Mouse (Mus musculus) right cerebral cortex, postnatal 14 days (tissue): ENCODE results near the gene Hsd17b3.

ENCODE experiments used
- DNase-seq: peaks from one replicate; pipeline ENCODE4 v3.0.0; 2022

The Hsd17b3 gene

GRCm38 (mm10) chr13:64089130-64089529 lies at the start of gene Hsd17b3:
TSS of gene Hsd17b3 (minus strand) at chr13:64089230.
- DNase-seq: no peak

GRCm38 (mm10) chr13:64129616-64130375 lies 40.8 kb upstream of the Hsd17b3 start:
- peak; percentile 14 for DNase-seq

- DNase-seq: peak; percentile 17
Measured at GRCm38 (mm10) chr13:64128858-64129615, 40.0 kb upstream of the Hsd17b3 start, which contains the start of gene Slc35d2. TSS of gene Slc35d2 (minus strand) at chr13:64129368.

GRCm38 (mm10) chr13:64126316-64126715 lies 37.3 kb upstream of the Hsd17b3 start:
- no peak for DNase-seq

GRCm38 (mm10) chr13:64124886-64125285 lies 35.9 kb upstream of the Hsd17b3 start:
- DNase-seq: no peak

- no peak for DNase-seq
Measured at GRCm38 (mm10) chr13:64123491-64124188, 34.6 kb upstream of the Hsd17b3 start.

GRCm38 (mm10) chr13:64120760-64121159 lies 31.7 kb upstream of the Hsd17b3 start:
- no peak for DNase-seq

- no peak for DNase-seq
Measured at GRCm38 (mm10) chr13:64117442-64117841, 28.4 kb upstream of the Hsd17b3 start.

GRCm38 (mm10) chr13:64110421-64110820 lies 21.4 kb upstream of the Hsd17b3 start:
- no peak for DNase-seq

- no peak for DNase-seq
Measured at GRCm38 (mm10) chr13:64108381-64108850, 19.4 kb upstream of the Hsd17b3 start.

GRCm38 (mm10) chr13:64107535-64107934 lies 18.5 kb upstream of the Hsd17b3 start:
- DNase-seq: no peak

- no peak for DNase-seq
Measured at GRCm38 (mm10) chr13:64107105-64107504, 18.1 kb upstream of the Hsd17b3 start.

- DNase-seq: no peak
Measured at GRCm38 (mm10) chr13:64105690-64106089, 16.7 kb upstream of the Hsd17b3 start.

GRCm38 (mm10) chr13:64100186-64100585 lies 11.2 kb upstream of the Hsd17b3 start:
- DNase-seq: peak; percentile 15

GRCm38 (mm10) chr13:64098992-64099391 lies 10.0 kb upstream of the Hsd17b3 start:
- peak; percentile 44 for DNase-seq

GRCm38 (mm10) chr13:64093341-64093740 lies 4.3 kb upstream of the Hsd17b3 start:
- peak; percentile 78 for DNase-seq

GRCm38 (mm10) chr13:64092752-64093151 lies 3.7 kb upstream of the Hsd17b3 start:
- no peak for DNase-seq

- no peak for DNase-seq
Measured at GRCm38 (mm10) chr13:64092141-64092540, 3.1 kb upstream of the Hsd17b3 start.

- DNase-seq: no peak
Measured at GRCm38 (mm10) chr13:64091006-64091405, 2.0 kb upstream of the Hsd17b3 start.

GRCm38 (mm10) chr13:64090278-64090677 lies 1.2 kb upstream of the Hsd17b3 start:
- no peak for DNase-seq

- DNase-seq: no peak
Measured at GRCm38 (mm10) chr13:64088057-64088456, 973 bp downstream of the Hsd17b3 start.

GRCm38 (mm10) chr13:64086036-64086435 lies 3.0 kb downstream of the Hsd17b3 start:
- DNase-seq: no peak

GRCm38 (mm10) chr13:64083331-64083730 lies 5.7 kb downstream of the Hsd17b3 start:
- DNase-seq: no peak
